Mouse (Mus musculus): Measurements from ENCODE around the gene Ccer2. TPM values are rescaled to one million over a fixed set of nuclear protein-coding genes. Genes with fewer than 3 reads are reported as not detected.
A peak's percentile ranks its signal among the peaks of the same experiment; 100 is the strongest.

Gene Ccer2
- polyA plus RNA-seq, 1 experiment from 2014 or later, result not detected

DNA sequence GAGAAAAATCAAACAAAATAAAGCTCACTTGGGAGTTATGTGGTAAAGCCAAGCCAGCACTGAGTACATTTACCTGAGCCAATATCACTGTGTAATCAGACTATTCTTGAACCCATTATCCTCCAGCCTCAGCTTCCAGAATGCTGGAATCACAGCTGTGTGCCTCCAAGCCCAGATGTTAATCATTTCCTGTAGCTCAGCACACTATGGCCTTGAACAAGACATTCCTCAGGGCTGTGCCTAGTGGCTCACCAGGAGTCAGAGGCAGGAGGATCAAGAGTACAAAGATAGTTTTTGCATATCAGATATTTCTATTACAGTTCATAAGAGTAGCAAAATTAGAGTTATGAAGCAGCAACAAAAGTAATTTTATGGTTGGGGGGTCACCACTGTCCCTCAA is 35.7 kb downstream of the Ccer2 start:
- ATAC-seq (ENCODE audit: low read depth), result no peak
- Histone ChIP-seq H3K27me3 (ENCODE audit: control insufficient read depth, insufficient read depth, low read depth, low read length) (no peaks in the 10 kb centered on the region), H3K4me1 (ENCODE audit: control insufficient read depth, low read depth, low read length) (peaks cover 13% of the 10 kb centered on the region), H3K9ac (ENCODE audit: low read depth, low read length) (no peak overlapping the region), H3K36me3 (ENCODE audit: control insufficient read depth, insufficient read depth) (no peaks in the 10 kb centered on the region), H3K4me2 (ENCODE audit: low read depth, low read length) (no peak overlapping the region), H3K4me3 (ENCODE audit: low read depth, low read length) (no peak overlapping the region), H3K27ac (ENCODE audit: low read length) (no peak overlapping the region), H3K9me3 (replicated peaks; ENCODE audit: control insufficient read depth, low read length) (no peaks in the 10 kb centered on the region)

- H3K27me3 ChIP-seq (ENCODE audit: control insufficient read depth, insufficient read depth, low read depth, low read length), result no peaks in the 10 kb centered on the region
- no peaks in the 10 kb centered on the region for H3K36me3 ChIP-seq (ENCODE audit: control insufficient read depth, insufficient read depth)
- no peak overlapping the region for H3K4me2 ChIP-seq (ENCODE audit: low read depth, low read length)
- H3K9me3 ChIP-seq (replicated peaks; ENCODE audit: control insufficient read depth, low read length), result no peaks in the 10 kb centered on the region
- no peak for ATAC-seq (ENCODE audit: low read depth)
- 55% methylated on average over 13 of the region's 14 CpGs for WGBS (ENCODE audit: insufficient replicate concordance)
- no peak overlapping the region for H3K9ac ChIP-seq (ENCODE audit: low read depth, low read length)
- no peak overlapping the region for H3K27ac ChIP-seq (ENCODE audit: low read length)
- H3K4me1 ChIP-seq (ENCODE audit: control insufficient read depth, low read depth, low read length), result peaks cover 17% of the 10 kb centered on the region
- H3K4me3 ChIP-seq (ENCODE audit: low read depth, low read length), result no peak overlapping the region
Observed at GRCm38 (mm10) chr7:28792391-28793185, 36.6 kb downstream of the Ccer2 start.

DNA sequence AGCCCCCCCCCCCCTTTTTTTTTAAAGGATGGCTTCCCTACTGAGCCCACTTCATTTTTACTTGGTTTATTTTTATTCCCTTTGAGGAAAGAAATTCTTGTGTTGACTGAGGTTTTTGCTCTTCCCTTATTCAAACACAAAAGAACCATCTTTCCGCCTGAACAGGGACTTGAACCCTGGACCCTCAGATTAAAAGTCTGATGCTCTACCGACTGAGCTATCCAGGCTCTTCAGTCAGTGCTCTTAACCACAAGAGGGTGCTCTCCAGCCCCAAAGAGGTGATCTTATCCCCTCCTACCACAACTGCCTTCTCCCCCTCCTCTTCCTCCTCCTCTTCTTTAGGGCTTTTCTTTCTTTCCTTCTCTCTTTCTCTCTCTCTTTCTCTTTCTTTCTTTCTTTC is 37.9 kb downstream of the Ccer2 start:
- WGBS (ENCODE audit: insufficient replicate concordance), result 12% methylated on average over 2 of the region's 2 CpGs
- Histone ChIP-seq H3K27me3 (ENCODE audit: control insufficient read depth, insufficient read depth, low read depth, low read length) (no peaks in the 10 kb centered on the region), H3K4me2 (ENCODE audit: low read depth, low read length) (no peak overlapping the region), H3K4me3 (ENCODE audit: low read depth, low read length) (no peak overlapping the region), H3K9me3 (replicated peaks; ENCODE audit: control insufficient read depth, low read length) (no peaks in the 10 kb centered on the region), H3K27ac (ENCODE audit: low read length) (no peak overlapping the region), H3K4me1 (ENCODE audit: control insufficient read depth, low read depth, low read length) (peaks cover 17% of the 10 kb centered on the region), H3K36me3 (ENCODE audit: control insufficient read depth, insufficient read depth) (no peaks in the 10 kb centered on the region), H3K9ac (ENCODE audit: low read depth, low read length) (no peak overlapping the region)
- no peak for ATAC-seq (ENCODE audit: low read depth)

GRCm38 (mm10) chr7:28794496-28794895 is 38.5 kb downstream of the Ccer2 start:
- H3K9ac ChIP-seq (ENCODE audit: low read depth, low read length), result no peak overlapping the region
- WGBS (ENCODE audit: insufficient replicate concordance), result 75% methylated on average over 3 of the region's 3 CpGs
- no peaks in the 10 kb centered on the region for H3K27me3 ChIP-seq (ENCODE audit: control insufficient read depth, insufficient read depth, low read depth, low read length)
- no peak overlapping the region for H3K27ac ChIP-seq (ENCODE audit: low read length)
- no peak for ATAC-seq (ENCODE audit: low read depth)
- no peaks in the 10 kb centered on the region for H3K36me3 ChIP-seq (ENCODE audit: control insufficient read depth, insufficient read depth)
- H3K4me2 ChIP-seq (ENCODE audit: low read depth, low read length), result no peak overlapping the region
- peaks cover 17% of the 10 kb centered on the region for H3K4me1 ChIP-seq (ENCODE audit: control insufficient read depth, low read depth, low read length)
- H3K4me3 ChIP-seq (ENCODE audit: low read depth, low read length), result no peak overlapping the region
- H3K9me3 ChIP-seq (replicated peaks; ENCODE audit: control insufficient read depth, low read length), result no peaks in the 10 kb centered on the region

GRCm38 (mm10) chr7:28795832-28796231 is 39.9 kb downstream of the Ccer2 start:
- H3K9ac ChIP-seq (ENCODE audit: low read depth, low read length), result peak overlapping the region; percentile 63
- H3K27ac ChIP-seq (ENCODE audit: low read length), result peak overlapping the region; percentile 69
- H3K4me2 ChIP-seq (ENCODE audit: low read depth, low read length), result peak overlapping the region; percentile 78
- ATAC-seq (ENCODE audit: low read depth), result 0 out of 2 replicates have a peak, but pooled peaks have one; percentile 17
- H3K9me3 ChIP-seq (replicated peaks; ENCODE audit: control insufficient read depth, low read length), result no peaks in the 10 kb centered on the region
- no peaks in the 10 kb centered on the region for H3K27me3 ChIP-seq (ENCODE audit: control insufficient read depth, insufficient read depth, low read depth, low read length)
- H3K4me3 ChIP-seq (ENCODE audit: low read depth, low read length), result peak overlapping the region; percentile 56
- H3K4me1 ChIP-seq (ENCODE audit: control insufficient read depth, low read depth, low read length), result peaks cover 17% of the 10 kb centered on the region
- WGBS (ENCODE audit: insufficient replicate concordance), result 15% methylated on average over 15 of the region's 15 CpGs
- H3K36me3 ChIP-seq (ENCODE audit: control insufficient read depth, insufficient read depth), result no peaks in the 10 kb centered on the region

- 7% methylated on average over 32 of the region's 32 CpGs for WGBS (ENCODE audit: insufficient replicate concordance)
- peak overlapping the region; percentile 56 for H3K4me3 ChIP-seq (ENCODE audit: low read depth, low read length)
- peak; percentile 81 for ATAC-seq (ENCODE audit: low read depth)
- no peaks in the 10 kb centered on the region for H3K36me3 ChIP-seq (ENCODE audit: control insufficient read depth, insufficient read depth)
- peak overlapping the region; percentile 69 for H3K27ac ChIP-seq (ENCODE audit: low read length)
- peak overlapping the region; percentile 78 for H3K4me2 ChIP-seq (ENCODE audit: low read depth, low read length)
- H3K9me3 ChIP-seq (replicated peaks; ENCODE audit: control insufficient read depth, low read length), result no peaks in the 10 kb centered on the region
- H3K4me1 ChIP-seq (ENCODE audit: control insufficient read depth, low read depth, low read length), result peaks cover 17% of the 10 kb centered on the region
- no peaks in the 10 kb centered on the region for H3K27me3 ChIP-seq (ENCODE audit: control insufficient read depth, insufficient read depth, low read depth, low read length)
- H3K9ac ChIP-seq (ENCODE audit: low read depth, low read length), result peak overlapping the region; percentile 63
Observed at GRCm38 (mm10) chr7:28796562-28796975, 40.6 kb downstream of the Ccer2 start.

- H3K27ac ChIP-seq (ENCODE audit: low read length), result no peak overlapping the region
- ATAC-seq (ENCODE audit: low read depth), result no peak
- H3K9me3 ChIP-seq (replicated peaks; ENCODE audit: control insufficient read depth, low read length), result no peaks in the 10 kb centered on the region
- no peak overlapping the region for H3K4me3 ChIP-seq (ENCODE audit: low read depth, low read length)
- no peak overlapping the region for H3K9ac ChIP-seq (ENCODE audit: low read depth, low read length)
- peaks cover 44% of the 10 kb centered on the region for H3K4me1 ChIP-seq (ENCODE audit: control insufficient read depth, low read depth, low read length)
- no peak overlapping the region for H3K4me2 ChIP-seq (ENCODE audit: low read depth, low read length)
- H3K36me3 ChIP-seq (ENCODE audit: control insufficient read depth, insufficient read depth), result no peaks in the 10 kb centered on the region
- H3K27me3 ChIP-seq (ENCODE audit: control insufficient read depth, insufficient read depth, low read depth, low read length), result no peaks in the 10 kb centered on the region
- 82% methylated on average over 9 of the region's 9 CpGs for WGBS (ENCODE audit: insufficient replicate concordance)
Observed at GRCm38 (mm10) chr7:28799994-28800393, 44.0 kb downstream of the Ccer2 start.

DNA sequence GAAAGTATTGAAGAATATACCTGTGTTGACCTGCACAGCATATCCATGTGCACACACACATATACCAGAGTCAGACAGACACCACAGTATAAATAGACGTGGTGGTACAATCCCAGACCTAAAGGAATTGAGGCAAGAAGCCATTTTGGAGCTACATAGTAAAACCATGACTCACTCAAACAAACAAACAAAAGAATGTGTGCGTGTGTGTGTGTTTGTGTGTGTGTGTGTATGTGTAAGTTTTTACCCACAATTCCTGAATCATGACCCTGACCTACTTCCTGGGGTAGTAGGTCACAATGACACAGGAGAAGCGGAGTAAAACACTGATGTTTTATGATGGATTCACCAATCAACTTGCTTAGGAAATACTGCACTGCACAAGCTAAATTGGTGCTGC is 45.5 kb downstream of the Ccer2 start:
- 60% methylated on average over 3 of the region's 3 CpGs for WGBS (ENCODE audit: insufficient replicate concordance)
- Histone ChIP-seq H3K27me3 (ENCODE audit: control insufficient read depth, insufficient read depth, low read depth, low read length) (no peaks in the 10 kb centered on the region), H3K4me3 (ENCODE audit: low read depth, low read length) (no peak overlapping the region), H3K27ac (ENCODE audit: low read length) (no peak overlapping the region), H3K36me3 (ENCODE audit: control insufficient read depth, insufficient read depth) (no peaks in the 10 kb centered on the region), H3K4me1 (ENCODE audit: control insufficient read depth, low read depth, low read length) (peaks cover 34% of the 10 kb centered on the region), H3K4me2 (ENCODE audit: low read depth, low read length) (no peak overlapping the region), H3K9me3 (replicated peaks; ENCODE audit: control insufficient read depth, low read length) (no peaks in the 10 kb centered on the region), H3K9ac (ENCODE audit: low read depth, low read length) (no peak overlapping the region)
- ATAC-seq (ENCODE audit: low read depth), result no peak

DNA sequence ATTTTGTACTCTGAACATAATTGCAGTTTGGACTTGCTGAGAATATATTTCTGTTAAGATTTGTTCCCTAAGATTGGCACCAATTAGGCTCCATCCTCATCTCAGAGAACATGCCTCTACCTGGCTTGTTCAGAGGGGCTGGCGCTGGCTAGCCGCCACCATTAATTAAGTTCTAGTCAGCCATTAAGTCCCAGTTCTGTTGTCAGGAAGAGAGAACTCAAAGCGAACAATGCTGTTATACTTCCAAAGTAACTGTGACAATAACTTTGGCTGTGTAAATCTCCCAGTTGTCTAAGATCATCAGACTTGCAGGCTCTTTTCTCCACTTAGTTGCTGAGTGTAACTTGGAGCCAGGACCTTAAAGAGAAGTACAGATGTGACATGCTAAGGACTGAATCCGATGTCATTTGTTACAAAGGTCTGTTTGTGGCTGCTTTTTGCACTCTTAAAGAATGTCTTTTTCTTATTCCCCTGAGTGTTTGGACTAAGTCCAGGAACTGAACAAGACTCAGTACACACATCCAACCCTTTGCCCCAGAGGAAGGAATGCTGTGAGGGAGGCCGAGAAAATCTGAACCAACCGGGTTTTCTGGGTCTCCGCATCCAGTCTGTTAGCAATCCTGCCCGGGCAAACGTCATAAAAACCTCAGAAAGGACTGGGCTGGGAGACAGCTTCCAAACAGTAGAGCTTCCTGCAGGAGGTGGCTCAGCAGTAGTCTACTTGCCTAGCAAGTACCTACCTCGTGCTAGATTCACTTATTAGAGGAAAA is 46.1 kb downstream of the Ccer2 start:
- Histone ChIP-seq H3K27ac (ENCODE audit: low read length) (peak overlapping the region; percentile 78), H3K27me3 (ENCODE audit: control insufficient read depth, insufficient read depth, low read depth, low read length) (no peaks in the 10 kb centered on the region), H3K4me1 (ENCODE audit: control insufficient read depth, low read depth, low read length) (peaks cover 28% of the 10 kb centered on the region), H3K9ac (ENCODE audit: low read depth, low read length) (no peak overlapping the region), H3K9me3 (replicated peaks; ENCODE audit: control insufficient read depth, low read length) (no peaks in the 10 kb centered on the region), H3K4me3 (ENCODE audit: low read depth, low read length) (no peak overlapping the region), H3K36me3 (ENCODE audit: control insufficient read depth, insufficient read depth) (no peaks in the 10 kb centered on the region), H3K4me2 (ENCODE audit: low read depth, low read length) (no peak overlapping the region)
- 45% methylated on average over 10 of the region's 10 CpGs for WGBS (ENCODE audit: insufficient replicate concordance)
- no peak for ATAC-seq (ENCODE audit: low read depth)

Data from liver, embryonic 16.5 days (tissue).